Mouse (Mus musculus): ENCODE results near the gene Scd4. TPM values are rescaled to one million over a fixed set of nuclear protein-coding genes. Genes with fewer than 3 reads are reported as not detected.
"Not testable (repeated sequence)": the region's sequence is repeated elsewhere in the genome, so short reads cannot be mapped to it uniquely, and the experiment has no call there.

Gene Scd4
- polyA plus RNA-seq, 1 experiment from 2014 or later, result 0.23 TPM

GRCm38 (mm10) chr19:44302901-44303300 is 30.0 kb upstream of the Scd4 start:
- Histone ChIP-seq H3K9me3 (no peaks in the 10 kb centered on the region), H3K4me1 (peaks cover 78% of the 10 kb centered on the region), H3K36me3 (peaks cover 94% of the 10 kb centered on the region), H3K4me2 (replicated peaks) (no peak overlapping the region), H3K9ac (replicated peaks) (no peak overlapping the region), H3K4me3 (no peak overlapping the region), H3K27me3 (no peaks in the 10 kb centered on the region), H3K27ac (replicated peaks) (0 out of 2 replicates have a peak overlapping the region, but pooled peaks have one; percentile 21)
- 73% methylated on average over 11 of the region's 11 CpGs for WGBS
- no peak for ATAC-seq (replicated peaks)

GRCm38 (mm10) chr19:44303502-44303901 is 29.4 kb upstream of the Scd4 start:
- Histone ChIP-seq H3K4me2 (replicated peaks) (no peak overlapping the region), H3K9ac (replicated peaks) (no peak overlapping the region), H3K9me3 (no peaks in the 10 kb centered on the region), H3K36me3 (peaks cover 91% of the 10 kb centered on the region), H3K4me3 (no peak overlapping the region), H3K27ac (replicated peaks) (0 out of 2 replicates have a peak overlapping the region, but pooled peaks have one; percentile 21), H3K27me3 (no peaks in the 10 kb centered on the region), H3K4me1 (peaks cover 72% of the 10 kb centered on the region)
- no peak for ATAC-seq (replicated peaks)
- WGBS, result 63% methylated on average over 8 of the region's 8 CpGs

GRCm38 (mm10) chr19:44304419-44304818 is 28.5 kb upstream of the Scd4 start:
- Histone ChIP-seq H3K9ac (replicated peaks) (no peak overlapping the region), H3K4me2 (replicated peaks) (no peak overlapping the region), H3K27me3 (no peaks in the 10 kb centered on the region), H3K9me3 (no peaks in the 10 kb centered on the region), H3K4me3 (no peak overlapping the region), H3K4me1 (peaks cover 63% of the 10 kb centered on the region), H3K36me3 (peaks cover 86% of the 10 kb centered on the region), H3K27ac (replicated peaks) (no peak overlapping the region)
- 75% methylated on average over 10 of the region's 10 CpGs for WGBS
- no peak for ATAC-seq (replicated peaks)

- WGBS, result 78% methylated on average over 16 of the region's 16 CpGs
Measured at GRCm38 (mm10) chr19:44304851-44305510, 27.9 kb upstream of the Scd4 start.

GRCm38 (mm10) chr19:44305701-44306100 is 27.2 kb upstream of the Scd4 start:
- ATAC-seq (replicated peaks), result no peak
- 88% methylated on average over 15 of the region's 15 CpGs for WGBS
- no peak overlapping the region for H3K27ac ChIP-seq (replicated peaks)
- no peak overlapping the region for H3K9ac ChIP-seq (replicated peaks)
- H3K27me3 ChIP-seq, result no peaks in the 10 kb centered on the region
- H3K4me2 ChIP-seq (replicated peaks), result no peak overlapping the region
- peaks cover 75% of the 10 kb centered on the region for H3K36me3 ChIP-seq
- H3K4me1 ChIP-seq, result peaks cover 56% of the 10 kb centered on the region
- H3K4me3 ChIP-seq, result no peak overlapping the region
- no peaks in the 10 kb centered on the region for H3K9me3 ChIP-seq

More at GRCm38 (mm10) chr19:44304851-44305510, 27.9 kb upstream of the Scd4 start:
- Histone ChIP-seq H3K9ac (replicated peaks) (no peak overlapping the region), H3K4me1 (peaks cover 57% of the 10 kb centered on the region), H3K36me3 (peaks cover 82% of the 10 kb centered on the region), H3K27me3 (no peaks in the 10 kb centered on the region), H3K4me3 (no peak overlapping the region), H3K4me2 (replicated peaks) (no peak overlapping the region), H3K9me3 (no peaks in the 10 kb centered on the region), H3K27ac (replicated peaks) (0 out of 2 replicates have a peak overlapping the region, but pooled peaks have one; percentile 0)
- no peak for ATAC-seq (replicated peaks)

- H3K4me1 ChIP-seq, result peaks cover 55% of the 10 kb centered on the region
- H3K9me3 ChIP-seq, result no peaks in the 10 kb centered on the region
- peaks cover 70% of the 10 kb centered on the region for H3K36me3 ChIP-seq
- H3K4me2 ChIP-seq (replicated peaks), result no peak overlapping the region
- no peaks in the 10 kb centered on the region for H3K27me3 ChIP-seq
- H3K9ac ChIP-seq (replicated peaks), result no peak overlapping the region
- WGBS, result 66% methylated on average over 7 of the region's 7 CpGs
- H3K27ac ChIP-seq (replicated peaks), result no peak overlapping the region
- ATAC-seq (replicated peaks), result no peak
- no peak overlapping the region for H3K4me3 ChIP-seq
Measured at GRCm38 (mm10) chr19:44306171-44306570, 26.7 kb upstream of the Scd4 start.

- 79% methylated on average over 9 of the region's 9 CpGs for WGBS
- ATAC-seq (replicated peaks), result no peak
- H3K27ac ChIP-seq (replicated peaks), result peak overlapping the region; percentile 4; the same call in 1 of the 2 replicates
- no peak overlapping the region for H3K4me3 ChIP-seq
- H3K9me3 ChIP-seq, result no peaks in the 10 kb centered on the region
- H3K9ac ChIP-seq (replicated peaks), result no peak overlapping the region
- H3K27me3 ChIP-seq, result no peaks in the 10 kb centered on the region
- no peak overlapping the region for H3K4me2 ChIP-seq (replicated peaks)
- H3K36me3 ChIP-seq, result peaks cover 61% of the 10 kb centered on the region
- peaks cover 50% of the 10 kb centered on the region for H3K4me1 ChIP-seq
Measured at GRCm38 (mm10) chr19:44307101-44307914, 25.6 kb upstream of the Scd4 start.

GRCm38 (mm10) chr19:44307915-44308470 is 24.9 kb upstream of the Scd4 start:
- Histone ChIP-seq H3K36me3 (peaks cover 55% of the 10 kb centered on the region), H3K4me3 (no peak overlapping the region), H3K9me3 (no peaks in the 10 kb centered on the region), H3K4me1 (peaks cover 43% of the 10 kb centered on the region), H3K9ac (replicated peaks) (no peak overlapping the region), H3K4me2 (replicated peaks) (no peak overlapping the region), H3K27me3 (no peaks in the 10 kb centered on the region), H3K27ac (replicated peaks) (no peak overlapping the region)
- WGBS, result 75% methylated on average over 6 of the region's 6 CpGs
- ATAC-seq (replicated peaks), result no peak

GRCm38 (mm10) chr19:44308611-44309246 is 24.2 kb upstream of the Scd4 start:
- Histone ChIP-seq H3K27ac (replicated peaks) (no peak overlapping the region), H3K9ac (replicated peaks) (no peak overlapping the region), H3K4me1 (peaks cover 39% of the 10 kb centered on the region), H3K27me3 (no peaks in the 10 kb centered on the region), H3K4me2 (replicated peaks) (no peak overlapping the region), H3K4me3 (no peak overlapping the region), H3K9me3 (no peaks in the 10 kb centered on the region), H3K36me3 (peaks cover 47% of the 10 kb centered on the region)
- 88% methylated on average over 8 of the region's 8 CpGs for WGBS
- ATAC-seq (replicated peaks), result no peak

- no peaks in the 10 kb centered on the region for H3K27me3 ChIP-seq
- no peak overlapping the region for H3K4me2 ChIP-seq (replicated peaks)
- H3K4me3 ChIP-seq, result no peak overlapping the region
- H3K9ac ChIP-seq (replicated peaks), result no peak overlapping the region
- no peak overlapping the region for H3K27ac ChIP-seq (replicated peaks)
- 79% methylated on average over 12 of the region's 12 CpGs for WGBS
- H3K36me3 ChIP-seq, result peaks cover 39% of the 10 kb centered on the region
- ATAC-seq (replicated peaks), result no peak
- no peaks in the 10 kb centered on the region for H3K9me3 ChIP-seq
- peaks cover 38% of the 10 kb centered on the region for H3K4me1 ChIP-seq
Measured at GRCm38 (mm10) chr19:44309351-44310154, 23.3 kb upstream of the Scd4 start.

GRCm38 (mm10) chr19:44310155-44310575 is 22.7 kb upstream of the Scd4 start:
- not testable (repeated sequence) for H3K9me3 ChIP-seq; H3K9ac ChIP-seq (replicated peaks); H3K27me3 ChIP-seq; ATAC-seq (replicated peaks); H3K4me2 ChIP-seq (replicated peaks); H3K27ac ChIP-seq (replicated peaks); H3K4me3 ChIP-seq
- peaks cover 33% of the 10 kb centered on the region for H3K36me3 ChIP-seq
- H3K4me1 ChIP-seq, result peaks cover 35% of the 10 kb centered on the region
- 89% methylated on average over 1 of the region's 1 CpGs for WGBS

Measured in forebrain, embryonic 15.5 days (tissue).